Mouse (Mus musculus) MN1 (cell line): ENCODE results near the gene Depp1.

ENCODE experiments used
- DNase-seq: peaks from one replicate; pipeline ENCODE4 v3.0.0-alpha.2; 2016; ENCODE audit warnings: low spot score

The Depp1 gene

GRCm38 (mm10) chr6:116682317-116682716 lies 31.9 kb downstream of the Depp1 start:
- no peak for DNase-seq

- DNase-seq, result no peak
Measured at GRCm38 (mm10) chr6:116693639-116694038, 43.2 kb downstream of the Depp1 start.

GRCm38 (mm10) chr6:116694346-116694745 lies 43.9 kb downstream of the Depp1 start:
- no peak for DNase-seq

- peak; percentile 38 for DNase-seq
Measured at GRCm38 (mm10) chr6:116697413-116697812, 47.0 kb downstream of the Depp1 start.

GRCm38 (mm10) chr6:116697896-116698425 lies 47.6 kb downstream of the Depp1 start:
- no peak for DNase-seq

GRCm38 (mm10) chr6:116700821-116701220 lies 50.4 kb downstream of the Depp1 start:
- DNase-seq, result no peak
